ENCODE assay signal across 16 mouse cellular contexts in genomic region chr1:69376923-69377706, GRCm38 (mm10).
"Had no signal": no experiment of that assay in that cellular context is flagged by ENCODE, and none has a peak within 500 bp of the region (broad histone marks: within the 10 kb centered on the region; RNA-seq: fewer than 3 reads in every experiment).

No protein-coding gene starts in this region.

- H3K27me3 ChIP-seq: limb, embryonic 15.5 days; liver, embryonic 12.5 days; neural tube, embryonic 12.5 days; stomach, embryonic 15.5 days had no signal

- H3K4me3 ChIP-seq: left cerebral cortex, adult 2 months; limb, embryonic 15.5 days; liver, embryonic 12.5 days; midbrain, embryonic 10.5 days; neural tube, embryonic 12.5 days; stomach, embryonic 15.5 days had no signal

- H3K4me1 ChIP-seq: limb, embryonic 15.5 days; liver, embryonic 12.5 days; midbrain, embryonic 10.5 days; neural tube, embryonic 12.5 days; stomach, embryonic 15.5 days had no signal

- DNase-seq: kidney, adult 11 months; kidney, adult 9 months; kidney, postnatal 36 days; lung, embryonic 14.5 days; lung, postnatal 14 days; midbrain, embryonic 14.5 days; thymus, adult 18-20 months; thymus, postnatal 25 days had no signal

- H3K9me3 ChIP-seq: limb, embryonic 15.5 days; stomach, embryonic 15.5 days had no signal

- H3K9ac ChIP-seq: limb, embryonic 15.5 days; liver, embryonic 12.5 days; lung, embryonic 14.5 days; neural tube, embryonic 12.5 days; stomach, embryonic 15.5 days had no signal

- ATAC-seq: liver, embryonic 12.5 days had no signal

- H3K36me3 ChIP-seq: limb, embryonic 15.5 days; liver, embryonic 12.5 days; midbrain, embryonic 10.5 days; neural tube, embryonic 12.5 days; stomach, embryonic 15.5 days had no signal

- H3K27ac ChIP-seq: kidney, postnatal 0 days; left cerebral cortex, adult 2 months; limb, embryonic 15.5 days; liver, embryonic 12.5 days; macrophage; midbrain, embryonic 10.5 days; neural tube, embryonic 12.5 days; stomach, embryonic 15.5 days had no signal
